Mouse (Mus musculus) monocyte, adult 2 months (primary cell): Measurements from ENCODE around the gene St3gal5.
"Not testable (repeated sequence)": the region's sequence is repeated elsewhere in the genome, so short reads cannot be mapped to it uniquely, and the experiment has no call there.

Source experiments
- DNase-seq, 2 experiments: peaks; one replicate each; pipeline ENCODE4 v3.0.0; 2022; ENCODE audit warnings: low spot score in 2 of 2, low read depth in 1 of 2

The St3gal5 gene

GRCm38 (mm10) chr6:72130056-72130455 is 32.7 kb downstream of the St3gal5 start:
- DNase-seq = no peak

- DNase-seq = no peak
Measured at GRCm38 (mm10) chr6:72132671-72133214, 35.4 kb downstream of the St3gal5 start.

- DNase-seq = no peak
Measured at GRCm38 (mm10) chr6:72134850-72135515, 37.6 kb downstream of the St3gal5 start.

- no peak for DNase-seq
Measured at GRCm38 (mm10) chr6:72136016-72136415, 38.6 kb downstream of the St3gal5 start.

- DNase-seq = no peak
Measured at GRCm38 (mm10) chr6:72136543-72136942, 39.2 kb downstream of the St3gal5 start.

GRCm38 (mm10) chr6:72139508-72140193 is 42.3 kb downstream of the St3gal5 start:
- DNase-seq = peak; percentile 72 to 76

- peak; percentile 86 to 89 for DNase-seq
Measured at GRCm38 (mm10) chr6:72140371-72140770, 43.0 kb downstream of the St3gal5 start.

- no peak for DNase-seq
Measured at GRCm38 (mm10) chr6:72141191-72141590, 43.8 kb downstream of the St3gal5 start.

- no peak for DNase-seq
Measured at GRCm38 (mm10) chr6:72142561-72142960, 45.2 kb downstream of the St3gal5 start.

GRCm38 (mm10) chr6:72144353-72144752 is 47.0 kb downstream of the St3gal5 start:
- DNase-seq = no peak

- no peak for DNase-seq
Measured at GRCm38 (mm10) chr6:72146803-72147202, 49.4 kb downstream of the St3gal5 start.

GRCm38 (mm10) chr6:72148721-72149120 is 51.3 kb downstream of the St3gal5 start:
- DNase-seq = no peak

- DNase-seq = no peak
Measured at GRCm38 (mm10) chr6:72149797-72150196, 52.4 kb downstream of the St3gal5 start.

- DNase-seq = no peak
Measured at GRCm38 (mm10) chr6:72152707-72153106, 55.3 kb downstream of the St3gal5 start.

GRCm38 (mm10) chr6:72153455-72153854 is 56.1 kb downstream of the St3gal5 start:
- DNase-seq = peak in 1 of 2 experiments; percentile 44

- DNase-seq = not testable (repeated sequence)
Measured at GRCm38 (mm10) chr6:72154008-72154407, 56.6 kb downstream of the St3gal5 start.

GRCm38 (mm10) chr6:72154938-72155531 is 57.6 kb downstream of the St3gal5 start:
- no peak for DNase-seq

GRCm38 (mm10) chr6:72155649-72156048 is 58.3 kb downstream of the St3gal5 start:
- DNase-seq = no peak

- no peak for DNase-seq
Measured at GRCm38 (mm10) chr6:72158966-72159764, 61.8 kb downstream of the St3gal5 start.

GRCm38 (mm10) chr6:72159861-72160395 is 62.5 kb downstream of the St3gal5 start:
- DNase-seq = no peak

GRCm38 (mm10) chr6:72160991-72161390 is 63.6 kb downstream of the St3gal5 start:
- DNase-seq = no peak
